Comparison of ENCODE assay signal across 28 mouse cellular contexts in genomic region chr4:10141238-10141934, GRCm38 (mm10).
DNase-seq lines count a peak whose midpoint lies in the region; ATAC-seq and TF ChIP-seq lines count a peak whose summit lies in the region.
"Had no signal": no experiment of that assay in that cellular context is flagged by ENCODE, and none has a peak within 500 bp of the region (broad histone marks: within the 10 kb centered on the region; RNA-seq: fewer than 3 reads in every experiment).

No protein-coding gene starts in this region.

- POLR2A ChIA-PET in Patski (lab: Charles Lee) = no interaction called here

- H3K9me3 ChIP-seq in intestine, embryonic 16.5 days (ENCODE audit: control insufficient read depth, low read length) = no peaks in the 10 kb centered on the region
- H3K9me3 ChIP-seq in kidney, postnatal 0 days (replicated peaks; ENCODE audit: low read length) = no peaks in the 10 kb centered on the region
- H3K9me3 ChIP-seq in forebrain, embryonic 12.5 days = no peaks in the 10 kb centered on the region
- H3K9me3 ChIP-seq: forebrain, embryonic 13.5 days; heart, embryonic 12.5 days; midbrain, embryonic 13.5 days; neural tube, embryonic 13.5 days; stomach, embryonic 15.5 days had no signal

- WGBS in intestine, embryonic 16.5 days = 48% methylated on average over 6 of the region's 6 CpGs
- WGBS in kidney, postnatal 0 days = 59% methylated on average over 6 of the region's 6 CpGs
- 93% methylated on average over 6 of the region's 6 CpGs for whole genome bisulfite sequencing in thymus, adult 2 months
- WGBS in forebrain, embryonic 12.5 days = 86% methylated on average over 6 of the region's 6 CpGs

- in situ Hi-C loops in Patski (cut with MboI; ENCODE audit: low pct_unique_long_range_greater_than_20kb) = no loop called here

- DNase-seq in kidney, adult 11 months = peak; percentile 5
- no peak for DNase-seq in kidney, adult 18-20 months
- peak; percentile 31 for DNase-seq in Patski (ENCODE audit: low read depth, low spot score)
- peak; percentile 5 for DNase-seq in kidney, postnatal 0 days (ENCODE audit: low spot score)
- DNase-seq in thymus, adult 2 months = no peak
- DNase-seq in layer of hippocampus, adult 9-11 months = no peak
- DNase-seq: cerebellum, adult 2 months; cerebellum, postnatal 14 days; gastrocnemius, postnatal 25 days; heart, adult 18-20 months; heart, postnatal 4 days; liver; lung, adult 2 months; lung, postnatal 10 days; right cerebral cortex, postnatal 14 days; thymus, adult 18-20 months; thymus, postnatal 36 days had no signal

- no peak overlapping the region for H3K9ac ChIP-seq in intestine, embryonic 16.5 days (ENCODE audit: low read depth, low read length)
- no peak overlapping the region for H3K9ac ChIP-seq in kidney, postnatal 0 days (ENCODE audit: low read depth, low read length)
- no peak overlapping the region for H3K9ac ChIP-seq in forebrain, embryonic 12.5 days
- H3K9ac ChIP-seq: forebrain, embryonic 13.5 days; heart, embryonic 12.5 days; hindbrain, embryonic 13.5 days; liver, embryonic 14.5 days; midbrain, embryonic 13.5 days; neural tube, embryonic 13.5 days; stomach, embryonic 15.5 days had no signal

- H3K36me3 ChIP-seq in intestine, embryonic 16.5 days (ENCODE audit: control insufficient read depth, insufficient read depth, low read length) = no peaks in the 10 kb centered on the region
- H3K36me3 ChIP-seq in kidney, postnatal 0 days (ENCODE audit: insufficient read depth, low read length) = no peaks in the 10 kb centered on the region
- no peaks in the 10 kb centered on the region for H3K36me3 ChIP-seq in thymus, adult 2 months (ENCODE audit: control insufficient read depth, insufficient read depth, low read length)
- no peaks in the 10 kb centered on the region for H3K36me3 ChIP-seq in forebrain, embryonic 12.5 days (replicated peaks)
- H3K36me3 ChIP-seq: heart, embryonic 12.5 days; hindbrain, embryonic 13.5 days; midbrain, embryonic 13.5 days; neural tube, embryonic 13.5 days; stomach, embryonic 15.5 days had no signal

- H3K4me2 ChIP-seq in intestine, embryonic 16.5 days (ENCODE audit: low read depth, low read length) = no peak overlapping the region
- H3K4me2 ChIP-seq in kidney, postnatal 0 days (ENCODE audit: low read length) = no peak overlapping the region
- H3K4me2 ChIP-seq in forebrain, embryonic 12.5 days = no peak overlapping the region
- H3K4me2 ChIP-seq: forebrain, embryonic 13.5 days; heart, embryonic 12.5 days; hindbrain, embryonic 13.5 days; midbrain, embryonic 13.5 days; neural tube, embryonic 13.5 days; stomach, embryonic 15.5 days had no signal

- H3K27ac ChIP-seq in intestine, embryonic 16.5 days (ENCODE audit: low read length) = peak overlapping the region; percentile 51
- no peak overlapping the region for H3K27ac ChIP-seq in kidney, postnatal 0 days
- no peak overlapping the region for H3K27ac ChIP-seq in thymus, adult 2 months (ENCODE audit: control insufficient read depth, insufficient read depth, low read length)
- no peak overlapping the region for H3K27ac ChIP-seq in forebrain, embryonic 12.5 days
- H3K27ac ChIP-seq: forebrain, embryonic 13.5 days; hindbrain, embryonic 13.5 days; liver, embryonic 14.5 days; macrophage; midbrain, embryonic 13.5 days; neural tube, embryonic 13.5 days; stomach, embryonic 15.5 days had no signal

- CTCF ChIA-PET in Patski (lab: Charles Lee) = interaction anchor here (2.0 kb wide), 1 partner anchor 14 kb away, joined by 4 read pairs; no protein-coding TSS in a partner anchor

- TF ChIP-seq POLR2A in thymus, adult 2 months (IDR thresholded peaks at IDR 0.05; ENCODE audit: control insufficient read depth, extremely low read depth, insufficient read depth, low read length, poor library complexity) = no peak

- no peak for TF ChIP-seq CTCF in Patski (IDR thresholded peaks at IDR 0.05)
- 0 out of 2 replicates have a peak, but pooled peaks have one; percentile 14 for TF ChIP-seq CTCF in kidney, postnatal 0 days (IDR thresholded peaks at IDR 0.05; ENCODE audit: low read depth)
- TF ChIP-seq CTCF in thymus, adult 2 months (IDR thresholded peaks at IDR 0.05; ENCODE audit: borderline replicate concordance, control insufficient read depth, extremely low read depth, insufficient read depth, low read length, poor library complexity) = no peak

- no peaks in the 10 kb centered on the region for H3K27me3 ChIP-seq in Patski
- no peaks in the 10 kb centered on the region for H3K27me3 ChIP-seq in intestine, embryonic 16.5 days (replicated peaks; ENCODE audit: control insufficient read depth, insufficient read depth, low read length)
- no peaks in the 10 kb centered on the region for H3K27me3 ChIP-seq in kidney, postnatal 0 days (ENCODE audit: insufficient read depth, low read length)
- no peaks in the 10 kb centered on the region for H3K27me3 ChIP-seq in thymus, adult 2 months (ENCODE audit: control insufficient read depth, insufficient read depth, low read length)
- H3K27me3 ChIP-seq in forebrain, embryonic 12.5 days = no peaks in the 10 kb centered on the region
- H3K27me3 ChIP-seq: forebrain, embryonic 13.5 days; heart, embryonic 12.5 days; hindbrain, embryonic 13.5 days; midbrain, embryonic 13.5 days; neural tube, embryonic 13.5 days; stomach, embryonic 15.5 days had no signal

- no peak overlapping the region for H3K4me3 ChIP-seq in intestine, embryonic 16.5 days (ENCODE audit: low read length)
- H3K4me3 ChIP-seq in kidney, postnatal 0 days (replicated peaks; ENCODE audit: low read depth, low read length) = no peak overlapping the region
- H3K4me3 ChIP-seq in thymus, adult 2 months (ENCODE audit: control insufficient read depth, insufficient read depth, low read length) = no peak overlapping the region
- no peak overlapping the region for H3K4me3 ChIP-seq in forebrain, embryonic 12.5 days (replicated peaks)
- H3K4me3 ChIP-seq: forebrain, embryonic 13.5 days; heart, embryonic 12.5 days; hindbrain, embryonic 13.5 days; midbrain, embryonic 13.5 days; neural tube, embryonic 13.5 days; stomach, embryonic 15.5 days had no signal

- no peaks in the 10 kb centered on the region for H3K4me1 ChIP-seq in intestine, embryonic 16.5 days (ENCODE audit: control insufficient read depth, insufficient read depth, low read length)
- H3K4me1 ChIP-seq in kidney, postnatal 0 days (replicated peaks; ENCODE audit: insufficient read depth, low read length) = no peaks in the 10 kb centered on the region
- no peaks in the 10 kb centered on the region for H3K4me1 ChIP-seq in thymus, adult 2 months (replicated peaks; ENCODE audit: control insufficient read depth, insufficient read depth, low read length)
- H3K4me1 ChIP-seq in forebrain, embryonic 12.5 days = no peaks in the 10 kb centered on the region
- H3K4me1 ChIP-seq: forebrain, embryonic 13.5 days; heart, embryonic 12.5 days; hindbrain, embryonic 13.5 days; midbrain, embryonic 13.5 days; neural tube, embryonic 13.5 days; stomach, embryonic 15.5 days had no signal

- ATAC-seq in Patski = peak; percentile 26
- ATAC-seq in intestine, embryonic 16.5 days = peak; percentile 100
- ATAC-seq in kidney, postnatal 0 days (replicated peaks; ENCODE audit: low FRiP score, low read depth) = no peak
- ATAC-seq in forebrain, embryonic 12.5 days (ENCODE audit: low FRiP score) = no peak
- ATAC-seq: forebrain, embryonic 13.5 days; inflammation-experienced regulatory T-cells, adult 6 months; midbrain, embryonic 13.5 days had no signal

Comparison
In these comparisons a context has a peak if more than half of its experiments do, and no peak if none do; other contexts are left out.
1. DNase-seq: peak in kidney, adult 11 months (single experiment), Patski (single experiment) and kidney, postnatal 0 days (single experiment); none in kidney, adult 18-20 months (single experiment), thymus, adult 2 months (single experiment) and layer of hippocampus, adult 9-11 months (single experiment).
2. ATAC-seq: peak in Patski (single experiment) and intestine, embryonic 16.5 days (single experiment); none in kidney, postnatal 0 days (single experiment) and forebrain, embryonic 12.5 days (single experiment).